Mouse (Mus musculus): Measurements from ENCODE around the gene Clspn. TPM values are rescaled to one million over a fixed set of nuclear protein-coding genes. Genes with fewer than 3 reads are reported as not detected.
"Not testable (repeated sequence)": the region's sequence is repeated elsewhere in the genome, so short reads cannot be mapped to it uniquely, and the experiment has no call there.

The Clspn gene
- total and polyA plus RNA-seq, 3 experiments = 11.1 to 94.0 (median 81.4) TPM

DNA sequence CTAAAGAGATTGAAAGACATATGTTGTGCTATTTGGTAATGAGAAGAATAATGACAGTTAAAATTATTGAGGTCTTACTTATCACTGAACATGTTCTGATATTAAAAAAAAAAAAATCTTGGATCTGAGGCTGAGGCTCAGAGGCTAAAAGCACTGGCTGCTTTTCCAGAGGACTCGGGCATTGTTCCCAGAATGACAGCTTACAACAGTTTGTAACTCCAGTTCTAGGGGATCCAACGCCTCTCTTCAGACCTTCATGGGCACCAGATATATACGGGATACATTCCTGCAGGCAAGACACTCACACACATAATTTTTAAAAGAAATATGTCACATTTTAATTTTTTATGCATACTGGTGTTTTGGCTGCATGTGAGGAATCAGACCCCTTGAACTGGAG lies 30.6 kb upstream of the Clspn start:
- ATAC-seq (ENCODE audit: extremely low read depth, insufficient number of reproducible peaks, low FRiP score, poor library complexity, severe bottlenecking) = no peak
- TF ChIP-seq TAL1 (conservative IDR thresholded peaks at IDR 0.05; ENCODE audit: low read depth, low read length) (no peak), CTCF (IDR thresholded peaks at IDR 0.05; ENCODE audit: low read depth, low read length) (no peak), GATA2 (IDR thresholded peaks at IDR 0.05; ENCODE audit: borderline replicate concordance, low read depth, low read length) (no peak), GATA1 (IDR thresholded peaks at IDR 0.05; ENCODE audit: borderline replicate concordance, low read length) (no peak), POLR2AphosphoS5 (IDR thresholded peaks at IDR 0.05; ENCODE audit: insufficient replicate concordance, low read depth, low read length) (no peak)
- DNase-seq (ENCODE audit: low spot score) = no peak
- Histone ChIP-seq H3K4me3 (ENCODE audit: low read depth, low read length) (no peak overlapping the region), H3K4me1 (ENCODE audit: insufficient read depth, low read depth, low read length) (no peaks in the 10 kb centered on the region), H3K27me3 (ENCODE audit: insufficient read depth, low read length) (peaks cover 2% of the 10 kb centered on the region; the same call in 1 of the 2 replicates), H3K36me3 (replicated peaks) (no peaks in the 10 kb centered on the region), H3K9me3 (replicated peaks) (no peaks in the 10 kb centered on the region)

DNA sequence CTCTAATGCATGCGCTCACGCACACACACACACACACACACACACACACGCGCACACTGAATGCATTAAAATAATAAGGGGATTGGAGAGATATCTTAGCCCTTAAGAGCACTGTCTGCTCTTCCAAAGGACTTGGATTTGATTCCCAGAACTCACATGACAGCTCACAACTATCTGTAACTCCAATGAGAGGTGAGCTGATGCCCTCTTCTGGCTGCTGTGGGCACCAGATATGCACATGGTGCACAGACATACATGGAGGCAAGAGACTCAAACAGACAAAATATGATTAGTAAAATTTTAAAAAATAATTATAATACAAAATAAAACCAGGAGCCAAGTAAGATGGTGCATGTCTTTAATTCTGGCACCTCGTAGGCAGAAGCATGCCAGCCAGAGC lies 29.9 kb upstream of the Clspn start:
- TF ChIP-seq CTCF (IDR thresholded peaks at IDR 0.05; ENCODE audit: low read depth, low read length) (no peak), GATA1 (IDR thresholded peaks at IDR 0.05; ENCODE audit: borderline replicate concordance, low read length) (no peak), TAL1 (conservative IDR thresholded peaks at IDR 0.05; ENCODE audit: low read depth, low read length) (no peak), POLR2AphosphoS5 (IDR thresholded peaks at IDR 0.05; ENCODE audit: insufficient replicate concordance, low read depth, low read length) (no peak), GATA2 (IDR thresholded peaks at IDR 0.05; ENCODE audit: borderline replicate concordance, low read depth, low read length) (no peak)

DNA sequence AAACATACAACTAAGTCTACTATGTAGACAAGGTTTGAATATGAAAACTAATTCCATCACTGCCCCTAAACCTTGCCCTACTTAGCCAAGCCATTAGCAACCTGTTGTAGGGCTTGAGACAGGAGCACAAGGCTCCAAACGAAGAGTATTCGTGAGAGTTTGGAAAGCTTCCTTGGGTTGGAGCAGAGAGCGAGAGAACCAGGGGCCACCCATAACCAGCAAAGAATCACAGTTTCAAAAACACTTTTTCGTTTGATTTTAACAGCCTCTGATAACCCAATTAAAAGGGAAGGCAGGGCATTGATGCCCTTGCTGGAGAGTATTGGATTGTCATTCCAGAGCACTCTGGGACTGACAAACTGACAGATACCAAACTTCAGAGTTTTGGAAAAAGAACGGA lies 24.4 kb upstream of the Clspn start:
- no peak for DNase-seq (ENCODE audit: low spot score)
- Histone ChIP-seq H3K36me3 (replicated peaks) (no peaks in the 10 kb centered on the region), H3K9me3 (replicated peaks) (peaks cover 10% of the 10 kb centered on the region), H3K4me3 (ENCODE audit: low read depth, low read length) (no peak overlapping the region), H3K27me3 (ENCODE audit: insufficient read depth, low read length) (peaks cover 7% of the 10 kb centered on the region), H3K4me1 (ENCODE audit: insufficient read depth, low read depth, low read length) (peaks cover 5% of the 10 kb centered on the region; the same call in 1 of the 2 replicates)
- no peak for ATAC-seq (ENCODE audit: extremely low read depth, insufficient number of reproducible peaks, low FRiP score, poor library complexity, severe bottlenecking)
- TF ChIP-seq TAL1 (conservative IDR thresholded peaks at IDR 0.05; ENCODE audit: low read depth, low read length) = no peak
- TF ChIP-seq GATA2 (IDR thresholded peaks at IDR 0.05; ENCODE audit: borderline replicate concordance, low read depth, low read length) = no peak
- TF ChIP-seq CTCF (IDR thresholded peaks at IDR 0.05; ENCODE audit: low read depth, low read length) = no peak
- TF ChIP-seq GATA1 (IDR thresholded peaks at IDR 0.05; ENCODE audit: borderline replicate concordance, low read length) = no peak
- no peak for TF ChIP-seq POLR2AphosphoS5 (IDR thresholded peaks at IDR 0.05; ENCODE audit: insufficient replicate concordance, low read depth, low read length)

More for the DNA sequence above, 29.9 kb upstream of the Clspn start:
- no peaks in the 10 kb centered on the region for H3K36me3 ChIP-seq (replicated peaks)
- DNase-seq (ENCODE audit: low spot score) = no peak
- no peaks in the 10 kb centered on the region for H3K4me1 ChIP-seq (ENCODE audit: insufficient read depth, low read depth, low read length)
- no peak overlapping the region for H3K4me3 ChIP-seq (ENCODE audit: low read depth, low read length)
- peaks cover 2% of the 10 kb centered on the region; the same call in 1 of the 2 replicates for H3K27me3 ChIP-seq (ENCODE audit: insufficient read depth, low read length)
- H3K9me3 ChIP-seq (replicated peaks) = no peaks in the 10 kb centered on the region
- no peak for ATAC-seq (ENCODE audit: extremely low read depth, insufficient number of reproducible peaks, low FRiP score, poor library complexity, severe bottlenecking)

DNA sequence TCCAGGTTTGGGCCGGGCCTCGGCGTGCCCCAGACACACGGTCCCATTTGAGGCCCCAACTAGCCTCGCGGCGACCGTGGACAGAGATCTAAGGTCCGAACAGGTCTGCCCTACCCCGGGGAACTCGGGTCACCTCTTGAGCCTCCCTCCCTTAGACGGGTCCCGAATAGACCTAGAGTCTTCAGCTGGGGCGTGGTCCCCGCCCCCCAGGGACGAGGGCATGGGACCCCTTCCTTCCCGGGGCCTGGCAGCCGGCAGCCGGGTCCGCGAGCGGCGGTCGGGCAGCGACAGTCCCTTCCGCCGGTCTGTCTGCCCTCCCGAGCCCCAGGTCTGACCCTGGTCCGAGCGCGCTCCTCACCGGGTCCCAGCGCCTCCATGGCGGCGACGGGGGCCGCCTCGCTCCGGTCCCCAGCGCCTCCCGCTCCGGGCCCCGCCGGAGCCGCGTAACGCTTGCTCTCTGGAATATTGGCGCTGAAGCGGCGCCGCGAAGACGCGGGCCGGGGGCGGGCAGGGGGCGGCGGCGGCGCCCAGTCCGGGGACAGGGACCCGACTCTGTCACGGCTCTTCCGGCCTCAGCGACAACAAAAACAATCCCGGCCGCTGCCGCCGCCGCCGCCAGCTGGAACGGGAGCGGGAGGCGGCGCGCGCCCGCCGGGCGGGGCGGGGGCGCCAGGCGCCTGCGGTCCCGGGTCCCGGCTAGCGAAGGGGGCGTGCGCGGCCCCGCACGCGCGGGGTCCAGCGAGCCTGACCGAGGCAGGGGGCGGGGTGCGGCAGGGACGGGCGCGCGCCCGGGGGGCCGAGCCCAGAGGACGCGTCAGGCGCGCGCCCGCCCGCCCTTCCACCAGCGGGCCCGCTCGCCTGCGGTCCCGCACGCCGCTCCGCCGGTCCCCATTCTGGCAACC lies 23.7 kb upstream of the Clspn start, which contains the start of gene Ago4:
Ago4 (minus strand) TSS at position 646 of the 902 bp plus-strand sequence.
- TF ChIP-seq GATA2 (IDR thresholded peaks at IDR 0.05; ENCODE audit: borderline replicate concordance, low read depth, low read length) (no peak), CTCF (IDR thresholded peaks at IDR 0.05; ENCODE audit: low read depth, low read length) (no peak), GATA1 (IDR thresholded peaks at IDR 0.05; ENCODE audit: borderline replicate concordance, low read length) (no peak), TAL1 (conservative IDR thresholded peaks at IDR 0.05; ENCODE audit: low read depth, low read length) (no peak)
- no peak for DNase-seq (ENCODE audit: low spot score)

DNA sequence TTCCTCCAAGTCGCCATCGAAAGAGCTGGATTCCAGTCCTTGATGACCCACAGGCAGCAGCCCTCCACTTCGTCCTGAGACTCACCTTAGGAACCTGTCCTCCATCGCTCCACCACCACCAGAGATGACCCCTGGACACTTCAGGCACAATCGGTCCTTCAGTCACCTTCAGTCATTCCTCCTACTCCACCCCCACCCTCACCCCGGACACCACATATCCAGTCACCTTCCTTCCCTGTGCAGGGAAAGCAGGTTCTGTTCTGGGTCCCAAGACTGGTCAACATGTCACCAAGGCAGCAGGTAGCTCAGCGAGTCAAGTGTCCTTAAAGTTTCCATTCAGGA lies 23.0 kb upstream of the Clspn start:
- no peak for TF ChIP-seq GATA2 (IDR thresholded peaks at IDR 0.05; ENCODE audit: borderline replicate concordance, low read depth, low read length)
- no peak for TF ChIP-seq CTCF (IDR thresholded peaks at IDR 0.05; ENCODE audit: low read depth, low read length)
- TF ChIP-seq GATA1 (IDR thresholded peaks at IDR 0.05; ENCODE audit: borderline replicate concordance, low read length) = no peak
- no peak for TF ChIP-seq TAL1 (conservative IDR thresholded peaks at IDR 0.05; ENCODE audit: low read depth, low read length)
- TF ChIP-seq POLR2AphosphoS5 (IDR thresholded peaks at IDR 0.05; ENCODE audit: insufficient replicate concordance, low read depth, low read length) = no peak
- Histone ChIP-seq H3K4me1 (ENCODE audit: insufficient read depth, low read depth, low read length) (peaks cover 5% of the 10 kb centered on the region; the same call in 1 of the 2 replicates), H3K9me3 (replicated peaks) (peaks cover 10% of the 10 kb centered on the region), H3K27me3 (ENCODE audit: insufficient read depth, low read length) (peaks cover 7% of the 10 kb centered on the region), H3K4me3 (ENCODE audit: low read depth, low read length) (no peak overlapping the region), H3K36me3 (replicated peaks) (no peaks in the 10 kb centered on the region)
- no peak for DNase-seq (ENCODE audit: low spot score)
- ATAC-seq (ENCODE audit: extremely low read depth, insufficient number of reproducible peaks, low FRiP score, poor library complexity, severe bottlenecking) = no peak

More for the DNA sequence above, 23.7 kb upstream of the Clspn start, which contains the start of gene Ago4:
- H3K9me3 ChIP-seq (replicated peaks) = peaks cover 10% of the 10 kb centered on the region
- H3K4me3 ChIP-seq (ENCODE audit: low read depth, low read length) = no peak within 1 kb of the TSS; the same call in 1 of the 2 replicates
- H3K27me3 ChIP-seq (ENCODE audit: insufficient read depth, low read length) = peaks cover 7% of the 10 kb centered on the region
- no peaks in the 10 kb centered on the region for H3K36me3 ChIP-seq (replicated peaks)
- peaks cover 5% of the 10 kb centered on the region; the same call in 1 of the 2 replicates for H3K4me1 ChIP-seq (ENCODE audit: insufficient read depth, low read depth, low read length)
- no peak for ATAC-seq (ENCODE audit: extremely low read depth, insufficient number of reproducible peaks, low FRiP score, poor library complexity, severe bottlenecking)

DNA sequence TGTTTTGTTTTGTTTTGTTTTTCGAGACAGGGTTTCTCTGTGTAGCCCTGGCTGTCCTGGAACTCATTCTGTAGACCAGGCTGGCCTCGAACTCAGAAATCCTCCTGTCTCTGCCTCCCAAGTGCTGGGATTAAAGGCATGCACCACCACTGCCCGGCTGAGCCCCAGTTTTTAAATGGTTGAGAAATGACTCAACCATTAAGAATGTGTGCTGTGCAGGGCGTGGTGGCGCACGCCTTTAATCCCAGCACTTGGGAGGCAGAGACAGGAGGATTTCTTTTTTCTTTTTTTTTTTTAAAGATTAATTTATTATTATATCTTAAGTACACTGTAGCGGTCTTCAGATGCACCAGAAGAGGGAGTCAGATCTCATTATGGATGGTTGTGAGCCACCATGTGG lies 21.1 kb upstream of the Clspn start:
- DNase-seq (ENCODE audit: low spot score); H3K9me3 ChIP-seq (replicated peaks); H3K27me3 ChIP-seq (ENCODE audit: insufficient read depth, low read length); H3K36me3 ChIP-seq (replicated peaks); ATAC-seq (ENCODE audit: extremely low read depth, insufficient number of reproducible peaks, low FRiP score, poor library complexity, severe bottlenecking); H3K4me3 ChIP-seq (ENCODE audit: low read depth, low read length); H3K4me1 ChIP-seq (ENCODE audit: insufficient read depth, low read depth, low read length): not testable (repeated sequence)

Measured in G1E (cell line).